20 mouse cellular contexts compared by ENCODE assay signal in the genomic region with DNA sequence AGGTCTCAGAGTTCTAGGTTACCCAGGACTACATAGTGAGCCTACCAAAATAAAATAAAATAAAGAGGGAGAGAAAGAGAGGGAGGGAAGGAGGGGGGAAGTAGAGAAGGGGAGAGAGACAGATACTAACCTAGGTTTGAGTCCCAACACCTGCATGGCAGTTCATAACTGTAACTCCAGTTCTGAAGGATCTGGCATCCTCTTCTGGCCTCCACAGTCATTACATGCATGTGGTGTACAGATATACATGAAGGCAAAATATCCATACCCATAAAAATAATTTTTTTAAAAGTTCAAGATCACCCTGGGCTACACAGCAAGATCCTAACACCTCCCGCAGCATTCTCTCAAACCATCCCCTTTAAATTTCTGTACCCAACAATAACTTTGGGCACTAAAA. TPM values are rescaled to one million over a fixed set of nuclear protein-coding genes. Genes with fewer than 3 reads are reported as not detected.
DNase-seq lines count a peak whose midpoint lies in the region; ATAC-seq and TF ChIP-seq lines count a peak whose summit lies in the region.
"Had no signal": no experiment of that assay in that cellular context is flagged by ENCODE, and none has a peak within 500 bp of the region (broad histone marks: within the 10 kb centered on the region; RNA-seq: fewer than 3 reads in every experiment).

No protein-coding gene starts in this region.

- no peak overlapping the region for H3K4me2 ChIP-seq in hindbrain, postnatal 0 days (ENCODE audit: low read depth, low read length)
- no peak overlapping the region for H3K4me2 ChIP-seq in hindbrain, embryonic 12.5 days (replicated peaks)
- H3K4me2 ChIP-seq in liver, embryonic 14.5 days (ENCODE audit: low read depth), result no peak overlapping the region
- no peak overlapping the region for H3K4me2 ChIP-seq in liver, embryonic 12.5 days
- H3K4me2 ChIP-seq in midbrain, postnatal 0 days (ENCODE audit: low read depth, low read length, poor library complexity, severe bottlenecking), result no peak overlapping the region
- no peak overlapping the region for H3K4me2 ChIP-seq in midbrain, embryonic 14.5 days (ENCODE audit: low read length)
- no peak overlapping the region for H3K4me2 ChIP-seq in stomach, postnatal 0 days (replicated peaks; ENCODE audit: low read depth)
- H3K4me2 ChIP-seq in neural tube, embryonic 15.5 days, result no peak overlapping the region
- H3K4me2 ChIP-seq: embryonic facial prominence, embryonic 12.5 days; hindbrain, embryonic 15.5 days had no signal

- no peak for DNase-seq in hindbrain, postnatal 0 days (ENCODE audit: low spot score)
- no peak for DNase-seq in liver, embryonic 14.5 days (ENCODE audit: low read depth in 3 of 3, low spot score in 3 of 3)
- DNase-seq in midbrain, postnatal 0 days (ENCODE audit: low spot score), result no peak
- DNase-seq in midbrain, embryonic 14.5 days, result no peak
- no peak for DNase-seq in stomach, postnatal 0 days (ENCODE audit: low spot score)
- DNase-seq: adrenal gland, postnatal 10 days; B cell, adult 2 months; cerebellum, adult 11-12 months; cerebellum, adult 9-10 months; cerebellum, postnatal 25 days; gastrocnemius, postnatal 14 days; heart, postnatal 10 days had no signal

- WGBS in hindbrain, postnatal 0 days, result 86% methylated on average over 1 of the region's 1 CpGs
- WGBS in hindbrain, embryonic 12.5 days, result 94% methylated on average over 1 of the region's 1 CpGs
- WGBS in liver, embryonic 14.5 days (ENCODE audit: insufficient replicate concordance), result 93% methylated on average over 1 of the region's 1 CpGs
- WGBS in liver, embryonic 12.5 days (ENCODE audit: insufficient replicate concordance), result 90% methylated on average over 1 of the region's 1 CpGs
- WGBS in midbrain, postnatal 0 days, result 97% methylated on average over 1 of the region's 1 CpGs
- WGBS in midbrain, embryonic 14.5 days, result 93% methylated on average over 1 of the region's 1 CpGs
- WGBS in stomach, postnatal 0 days, result 95% methylated on average over 1 of the region's 1 CpGs
- 81% methylated on average over 1 of the region's 1 CpGs for WGBS in neural tube, embryonic 15.5 days

- H3K9me3 ChIP-seq in hindbrain, postnatal 0 days (ENCODE audit: low read length), result no peaks in the 10 kb centered on the region
- H3K9me3 ChIP-seq in hindbrain, embryonic 12.5 days (replicated peaks), result no peaks in the 10 kb centered on the region
- H3K9me3 ChIP-seq in liver, embryonic 14.5 days (ENCODE audit: control insufficient read depth, low read length), result no peaks in the 10 kb centered on the region
- H3K9me3 ChIP-seq in liver, embryonic 12.5 days (replicated peaks), result no peaks in the 10 kb centered on the region
- H3K9me3 ChIP-seq in midbrain, postnatal 0 days (ENCODE audit: low read length), result no peaks in the 10 kb centered on the region
- no peaks in the 10 kb centered on the region for H3K9me3 ChIP-seq in midbrain, embryonic 14.5 days (ENCODE audit: control insufficient read depth, low read length)
- H3K9me3 ChIP-seq in stomach, postnatal 0 days (ENCODE audit: control insufficient read depth, low read length), result no peaks in the 10 kb centered on the region
- no peaks in the 10 kb centered on the region for H3K9me3 ChIP-seq in neural tube, embryonic 15.5 days (replicated peaks)
- H3K9me3 ChIP-seq: embryonic facial prominence, embryonic 12.5 days; heart, embryonic 10.5 days; hindbrain, embryonic 15.5 days had no signal

- H3K4me3 ChIP-seq in hindbrain, postnatal 0 days (ENCODE audit: low read length), result no peak overlapping the region
- no peak overlapping the region for H3K4me3 ChIP-seq in hindbrain, embryonic 12.5 days
- H3K4me3 ChIP-seq in liver, embryonic 14.5 days (ENCODE audit: insufficient read depth in 1 of 2, low read depth in 2 of 2, low read length in 2 of 2), result no peak overlapping the region
- no peak overlapping the region for H3K4me3 ChIP-seq in liver, embryonic 12.5 days
- no peak overlapping the region for H3K4me3 ChIP-seq in midbrain, postnatal 0 days (ENCODE audit: low read depth, low read length)
- no peak overlapping the region for H3K4me3 ChIP-seq in midbrain, embryonic 14.5 days (replicated peaks; ENCODE audit: low read depth, low read length)
- H3K4me3 ChIP-seq in stomach, postnatal 0 days (ENCODE audit: low read depth, low read length), result no peak overlapping the region
- no peak overlapping the region for H3K4me3 ChIP-seq in neural tube, embryonic 15.5 days (replicated peaks)
- H3K4me3 ChIP-seq: embryonic facial prominence, embryonic 12.5 days; heart, embryonic 10.5 days; hindbrain, embryonic 15.5 days had no signal

- no peaks in the 10 kb centered on the region for H3K27me3 ChIP-seq in hindbrain, postnatal 0 days (ENCODE audit: insufficient read depth, low read length)
- no peaks in the 10 kb centered on the region for H3K27me3 ChIP-seq in hindbrain, embryonic 12.5 days
- H3K27me3 ChIP-seq in liver, embryonic 14.5 days (ENCODE audit: control insufficient read depth, insufficient read depth, low read length), result no peaks in the 10 kb centered on the region
- H3K27me3 ChIP-seq in liver, embryonic 12.5 days (replicated peaks), result no peaks in the 10 kb centered on the region
- no peaks in the 10 kb centered on the region for H3K27me3 ChIP-seq in midbrain, postnatal 0 days (ENCODE audit: insufficient read depth, low read length)
- no peaks in the 10 kb centered on the region for H3K27me3 ChIP-seq in midbrain, embryonic 14.5 days (ENCODE audit: control insufficient read depth, insufficient read depth, low read length)
- no peaks in the 10 kb centered on the region for H3K27me3 ChIP-seq in stomach, postnatal 0 days (ENCODE audit: control insufficient read depth, insufficient read depth, low read length)
- H3K27me3 ChIP-seq in neural tube, embryonic 15.5 days (replicated peaks), result no peaks in the 10 kb centered on the region
- H3K27me3 ChIP-seq: embryonic facial prominence, embryonic 12.5 days; hindbrain, embryonic 15.5 days had no signal

- H3K9ac ChIP-seq in hindbrain, postnatal 0 days (replicated peaks; ENCODE audit: low read length), result no peak overlapping the region
- no peak overlapping the region for H3K9ac ChIP-seq in hindbrain, embryonic 12.5 days
- H3K9ac ChIP-seq in liver, embryonic 14.5 days (replicated peaks), result no peak overlapping the region
- H3K9ac ChIP-seq in liver, embryonic 12.5 days, result no peak overlapping the region
- H3K9ac ChIP-seq in midbrain, postnatal 0 days (replicated peaks; ENCODE audit: low read length, poor library complexity, severe bottlenecking), result no peak overlapping the region
- H3K9ac ChIP-seq in midbrain, embryonic 14.5 days (replicated peaks; ENCODE audit: low read length), result no peak overlapping the region
- no peak overlapping the region for H3K9ac ChIP-seq in stomach, postnatal 0 days (ENCODE audit: low read length)
- H3K9ac ChIP-seq in neural tube, embryonic 15.5 days (replicated peaks), result no peak overlapping the region
- H3K9ac ChIP-seq: embryonic facial prominence, embryonic 12.5 days; hindbrain, embryonic 15.5 days had no signal

- TF ChIP-seq EP300 in liver, embryonic 14.5 days (IDR thresholded peaks at IDR 0.05; ENCODE audit: low read depth), result no peak
- TF ChIP-seq EP300 in stomach, postnatal 0 days (optimal IDR thresholded peaks at IDR 0.05), result no peak

- ATAC-seq in hindbrain, postnatal 0 days, result no peak
- no peak for ATAC-seq in hindbrain, embryonic 12.5 days (ENCODE audit: low FRiP score)
- no peak for ATAC-seq in liver, embryonic 14.5 days (ENCODE audit: insufficient read depth)
- ATAC-seq in liver, embryonic 12.5 days, result no peak
- no peak for ATAC-seq in midbrain, postnatal 0 days (ENCODE audit: low FRiP score)
- no peak for ATAC-seq in midbrain, embryonic 14.5 days (ENCODE audit: low FRiP score, low TSS enrichment)
- no peak for ATAC-seq in stomach, postnatal 0 days (ENCODE audit: low FRiP score, low TSS enrichment)
- ATAC-seq in neural tube, embryonic 15.5 days (ENCODE audit: low FRiP score), result no peak
- ATAC-seq: CD4-positive, CD25-positive, alpha-beta regulatory T cell, adult 4 months; forebrain, embryonic 16.5 days had no signal

- H3K36me3 ChIP-seq in hindbrain, postnatal 0 days (ENCODE audit: insufficient read depth, low read length), result no peaks in the 10 kb centered on the region
- H3K36me3 ChIP-seq in hindbrain, embryonic 12.5 days, result no peaks in the 10 kb centered on the region
- no peaks in the 10 kb centered on the region for H3K36me3 ChIP-seq in liver, embryonic 14.5 days (replicated peaks; ENCODE audit: control insufficient read depth, insufficient read depth, low read depth)
- H3K36me3 ChIP-seq in liver, embryonic 12.5 days, result no peaks in the 10 kb centered on the region
- H3K36me3 ChIP-seq in midbrain, postnatal 0 days (ENCODE audit: insufficient read depth, low read length), result no peaks in the 10 kb centered on the region
- no peaks in the 10 kb centered on the region for H3K36me3 ChIP-seq in midbrain, embryonic 14.5 days (ENCODE audit: control insufficient read depth, insufficient read depth, low read length)
- no peaks in the 10 kb centered on the region for H3K36me3 ChIP-seq in stomach, postnatal 0 days (ENCODE audit: control insufficient read depth, insufficient read depth, low read length)
- H3K36me3 ChIP-seq in neural tube, embryonic 15.5 days, result no peaks in the 10 kb centered on the region
- H3K36me3 ChIP-seq: embryonic facial prominence, embryonic 12.5 days; heart, embryonic 10.5 days; hindbrain, embryonic 15.5 days had no signal

- no peak overlapping the region for H3K27ac ChIP-seq in hindbrain, postnatal 0 days
- H3K27ac ChIP-seq in hindbrain, embryonic 12.5 days, result no peak overlapping the region
- H3K27ac ChIP-seq in liver, embryonic 14.5 days, result no peak overlapping the region
- H3K27ac ChIP-seq in liver, embryonic 12.5 days, result no peak overlapping the region
- no peak overlapping the region for H3K27ac ChIP-seq in midbrain, postnatal 0 days (ENCODE audit: low read depth, low read length)
- H3K27ac ChIP-seq in midbrain, embryonic 14.5 days (replicated peaks; ENCODE audit: low read depth, low read length), result no peak overlapping the region
- H3K27ac ChIP-seq in stomach, postnatal 0 days (replicated peaks), result no peak overlapping the region
- H3K27ac ChIP-seq in neural tube, embryonic 15.5 days (replicated peaks), result no peak overlapping the region
- H3K27ac ChIP-seq: embryonic facial prominence, embryonic 12.5 days; heart, embryonic 10.5 days; hindbrain, embryonic 15.5 days had no signal

- no peaks in the 10 kb centered on the region for H3K4me1 ChIP-seq in hindbrain, postnatal 0 days (ENCODE audit: insufficient read depth, low read length)
- H3K4me1 ChIP-seq in hindbrain, embryonic 12.5 days, result no peaks in the 10 kb centered on the region
- peaks cover 3 to 4% of the 10 kb centered on the region in 2 experiments; a peak in 2 of 4 replicates for H3K4me1 ChIP-seq in liver, embryonic 14.5 days (replicated peaks; ENCODE audit: control insufficient read depth in 2 of 2, insufficient read depth in 2 of 2, low read length in 1 of 2)
- peaks cover 21% of the 10 kb centered on the region for H3K4me1 ChIP-seq in liver, embryonic 12.5 days
- no peaks in the 10 kb centered on the region for H3K4me1 ChIP-seq in midbrain, postnatal 0 days (ENCODE audit: insufficient read depth, low read length)
- no peaks in the 10 kb centered on the region for H3K4me1 ChIP-seq in midbrain, embryonic 14.5 days (ENCODE audit: control insufficient read depth, insufficient read depth, low read length)
- peaks cover 3% of the 10 kb centered on the region; the same call in 1 of the 2 replicates for H3K4me1 ChIP-seq in stomach, postnatal 0 days (replicated peaks; ENCODE audit: control insufficient read depth, insufficient read depth)
- peaks cover 7% of the 10 kb centered on the region; the same call in 1 of the 2 replicates for H3K4me1 ChIP-seq in neural tube, embryonic 15.5 days
- H3K4me1 ChIP-seq: embryonic facial prominence, embryonic 12.5 days; hindbrain, embryonic 15.5 days had no signal

- TF ChIP-seq CTCF in hindbrain, postnatal 0 days (IDR thresholded peaks at IDR 0.05; ENCODE audit: low read depth), result peak; percentile 40
- peak; percentile 19; the same call in 1 of the 2 replicates for TF ChIP-seq CTCF in liver, embryonic 14.5 days (IDR thresholded peaks at IDR 0.05; ENCODE audit: low read depth)
- peak; percentile 39; the same call in 1 of the 2 replicates for TF ChIP-seq CTCF in midbrain, postnatal 0 days (IDR thresholded peaks at IDR 0.05)
- TF ChIP-seq CTCF in stomach, postnatal 0 days (IDR thresholded peaks at IDR 0.05; ENCODE audit: low read depth), result peak; percentile 52

RNA-seq across cellular contexts. Expression of a gene that starts 20.9 kb away (rescaled TPM):
- 54.5 and 57.4 TPM in 2 replicates for total RNA-seq in hindbrain, postnatal 0 days (2014; rRNA removed)
- polyA plus RNA-seq in hindbrain, postnatal 0 days (2015; fragmentation: Nextera tagmentation; extraction: Ambion mirVana), result 31.6 and 36.5 TPM in 2 replicates
- polyA plus RNA-seq in hindbrain, embryonic 12.5 days (2016; fragmentation: Nextera tagmentation; extraction: Ambion mirVana), result 18.5 and 21.4 TPM in 2 replicates
- polyA plus RNA-seq in liver, embryonic 14.5 days (2012; rRNA removed), result 2.5 and 2.8 TPM in 2 replicates
- polyA plus RNA-seq in liver, embryonic 14.5 days (2014; fragmentation: Nextera tagmentation; extraction: Ambion mirVana), result 2.9 and 3.6 TPM in 2 replicates
- polyA plus RNA-seq in liver, embryonic 12.5 days (2016; fragmentation: Nextera tagmentation; extraction: Ambion mirVana), result 7.3 and 8.1 TPM in 2 replicates
- total RNA-seq in midbrain, postnatal 0 days (2014; rRNA removed), result 58.5 and 79.3 TPM in 2 replicates
- polyA plus RNA-seq in midbrain, postnatal 0 days (2015; fragmentation: Nextera tagmentation; extraction: Ambion mirVana), result 38.5 and 47.0 TPM in 2 replicates
- polyA plus RNA-seq in midbrain, embryonic 14.5 days (2014; fragmentation: Nextera tagmentation; extraction: Ambion mirVana), result 36.2 and 38.1 TPM in 2 replicates
- polyA plus RNA-seq in stomach, postnatal 0 days (2015; fragmentation: Nextera tagmentation; extraction: Ambion mirVana), result 18.9 and 21.5 TPM in 2 replicates
- polyA plus RNA-seq in neural tube, embryonic 15.5 days (2015; fragmentation: Nextera tagmentation; extraction: Ambion mirVana), result 32.1 and 33.5 TPM in 2 replicates
